Mouse (Mus musculus): Measurements from ENCODE around the gene Ubr2. TPM values are rescaled to one million over a fixed set of nuclear protein-coding genes. Genes with fewer than 3 reads are reported as not detected.

The Ubr2 gene
- polyA plus RNA-seq, 1 experiment from 2014 or later = 14.4 TPM

Other genes starting within 250 kb of the Ubr2 start
- gene Ptcra, start 246.8 kb downstream of the Ubr2 start, polyA plus RNA-seq (2015; fragmentation: Nextera tagmentation; extraction: Ambion mirVana) = 0.17 TPM in 1 of 2 replicates, not detected in the other
- gene 2310039H08Rik, start 237.9 kb downstream of the Ubr2 start, polyA plus RNA-seq (2015; fragmentation: Nextera tagmentation; extraction: Ambion mirVana) = 76.2 and 83.8 TPM in 2 replicates
- gene Rpl7l1, start 227.9 kb downstream of the Ubr2 start, polyA plus RNA-seq (2015; fragmentation: Nextera tagmentation; extraction: Ambion mirVana) = 151 and 155 TPM in 2 replicates
- gene Bicral, start 152.1 kb downstream of the Ubr2 start, polyA plus RNA-seq (2015; fragmentation: Nextera tagmentation; extraction: Ambion mirVana) = 3.4 and 4.0 TPM in 2 replicates
- 25.8 and 34.8 TPM in 2 replicates for gene Tbcc, start 119.9 kb downstream of the Ubr2 start, polyA plus RNA-seq (2015; fragmentation: Nextera tagmentation; extraction: Ambion mirVana)
- not detected in 2 replicates for gene Prph2, start 100.1 kb downstream of the Ubr2 start, polyA plus RNA-seq (2015; fragmentation: Nextera tagmentation; extraction: Ambion mirVana)